Mouse (Mus musculus): ENCODE measurements around the gene C2cd2.
"Not testable (repeated sequence)": the region's sequence is repeated elsewhere in the genome, so short reads cannot be mapped to it uniquely, and the experiment has no call there.

GRCm38 (mm10) chr16:97997383-97997731 is 35.0 kb upstream of the C2cd2 start:
- TF ChIP-seq CTCF (IDR thresholded peaks at IDR 0.05; ENCODE audit: insufficient read depth, low read length); POLR2A (IDR thresholded peaks at IDR 0.05; ENCODE audit: borderline replicate concordance, extremely low read depth, low read depth, low read length): not testable (repeated sequence)

All from lung, adult 2 months (tissue).